Mouse (Mus musculus): ENCODE measurements around the gene Rgs6.

- TF ChIP-seq GATA1 (IDR thresholded peaks at IDR 0.05; ENCODE audit: borderline replicate concordance, low read length), result no peak
- no peak for TF ChIP-seq FLI1 (IDR thresholded peaks at IDR 0.05; ENCODE audit: low read length)
Measured at GRCm38 (mm10) chr12:82972661-82973060, 384.6 kb downstream of the Rgs6 start.

All from megakaryocyte, embryonic 14.5 days (primary cell).